Mouse (Mus musculus) forebrain, postnatal 0 days (tissue): ENCODE data around the gene Strc. TPM values are rescaled to one million over a fixed set of nuclear protein-coding genes. Genes with fewer than 3 reads are reported as not detected.
"Not testable (repeated sequence)": the region's sequence is repeated elsewhere in the genome, so short reads cannot be mapped to it uniquely, and the experiment has no call there.

ENCODE experiments used
- ATAC-seq: fragments of 200-750 bp; cut with Nextera tagmentation; 2 replicates; pipeline ENCODE4 v1.8.0; 2017; ENCODE audit warnings: mild to moderate bottlenecking, moderate library complexity
- DNase-seq: peaks from one replicate; pipeline ENCODE4 v3.0.0-alpha.2; 2015
- H3K27ac ChIP-seq: fragments of 300-500 bp; sonication (generic); 2 replicates; pipeline ENCODE4 v1.5.1; 2014; ENCODE audit warnings: low read depth, mild to moderate bottlenecking, antibody characterized with exemption, low read length, moderate library complexity, mixed read lengths
- H3K27me3 ChIP-seq: fragments of 300-500 bp; sonication (generic); 2 replicates; pipeline ENCODE4 v1.6.1; 2014; ENCODE audit warnings: mild to moderate bottlenecking, low read length, mixed read lengths; ENCODE audit not compliant: insufficient read depth
- H3K36me3 ChIP-seq: fragments of 300-500 bp; sonication (generic); 2 replicates; pipeline ENCODE4 v1.6.1; 2014; ENCODE audit warnings: mild to moderate bottlenecking, moderate library complexity; ENCODE audit not compliant: insufficient read depth
- H3K4me1 ChIP-seq: fragments of 300-500 bp; sonication (generic); 2 replicates; pipeline ENCODE4 v1.6.1; 2014; ENCODE audit warnings: antibody characterized with exemption; ENCODE audit not compliant: insufficient read depth
- H3K4me2 ChIP-seq: fragments of 300-500 bp; sonication (generic); 2 replicates; pipeline ENCODE4 v1.6.1; 2014; ENCODE audit warnings: low read depth, mild to moderate bottlenecking, moderate library complexity
- H3K4me3 ChIP-seq: fragments of 300-500 bp; sonication (generic); 2 replicates; pipeline ENCODE4 v1.5.1; 2014; ENCODE audit warnings: low read depth, low read length, mixed read lengths
- H3K9ac ChIP-seq: fragments of 300-500 bp; sonication (generic); 2 replicates; pipeline ENCODE4 v1.6.1; 2014; ENCODE audit warnings: mild to moderate bottlenecking
- H3K9me3 ChIP-seq: fragments of 300-500 bp; sonication (generic); 2 replicates; pipeline ENCODE4 v1.6.1; 2016; ENCODE audit warnings: low read length
- CTCF ChIP-seq: sonication (generic); IDR thresholded peaks from 2 replicates; pipeline ENCODE4 v1.5.1; 2016; ENCODE audit warnings: antibody characterized with exemption, control low read depth, low read depth
- WGBS: fragments of 180-500 bp; shearing (Covaris S2); extraction: QIAGEN DNeasy Blood & Tissue Kit; methylation state at CpG from one replicate; pipeline ENCODE4 v1.1.7; 2014; 5-methylcytosine and 5-hydroxymethylcytosine counted together
- polyA plus RNA-seq: library from polyadenylated mRNA; unstranded; fragments of >200 nt; fragmentation: Nextera tagmentation; extraction: Ambion mirVana; gene quantifications from 2 replicates; pipeline ENCODE4 v1.2.1, GENCODE M21; 2015
- total RNA-seq: library from RNA; depleted of rRNA; stranded (reverse); fragments of >200 nt; gene quantifications from 2 replicates; pipeline ENCODE4 v1.2.3, GENCODE M21; 2014; rRNA removed

Strc gene
- total RNA-seq: not detected in 2 replicates
- polyA plus RNA-seq: not detected in 2 replicates

DNA sequence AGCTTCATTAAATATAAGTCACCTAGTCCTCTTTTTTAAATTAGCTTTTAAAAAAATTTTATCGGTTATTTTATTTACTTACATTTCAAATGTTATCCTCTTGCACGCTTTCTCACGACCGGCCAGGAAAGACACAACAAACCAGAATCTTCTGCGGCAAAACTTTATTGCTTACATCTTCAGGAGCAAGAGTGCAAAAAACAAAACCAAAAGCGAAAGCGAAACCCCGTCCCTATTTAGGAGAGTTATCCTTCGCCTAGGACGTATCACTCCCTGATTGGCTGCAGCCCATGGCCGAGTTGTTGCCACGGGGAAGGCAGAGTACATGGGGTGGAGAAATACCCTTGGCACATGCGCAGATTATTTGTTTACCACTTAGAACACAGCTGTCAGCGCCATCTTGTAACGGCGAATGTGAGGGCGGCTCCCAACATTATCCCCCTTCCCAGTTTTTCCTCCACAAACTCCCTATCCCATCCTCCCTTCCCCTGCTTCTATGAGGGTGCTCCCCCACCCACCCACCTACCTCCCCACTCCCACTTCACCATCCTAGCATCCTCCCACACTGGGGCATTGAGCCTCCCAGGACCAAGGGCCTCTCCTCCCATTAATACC lies at the start of gene Strc:
Strc (minus strand) TSS at position 208 of the 615 bp plus-strand sequence.
- not testable (repeated sequence) for ATAC-seq, H3K9me3 ChIP-seq, H3K4me3 ChIP-seq, H3K4me1 ChIP-seq, H3K36me3 ChIP-seq, DNase-seq, H3K9ac ChIP-seq, H3K27me3 ChIP-seq, H3K27ac ChIP-seq, H3K4me2 ChIP-seq
- 94% methylated on average over 15 of the region's 17 CpGs for WGBS

DNA sequence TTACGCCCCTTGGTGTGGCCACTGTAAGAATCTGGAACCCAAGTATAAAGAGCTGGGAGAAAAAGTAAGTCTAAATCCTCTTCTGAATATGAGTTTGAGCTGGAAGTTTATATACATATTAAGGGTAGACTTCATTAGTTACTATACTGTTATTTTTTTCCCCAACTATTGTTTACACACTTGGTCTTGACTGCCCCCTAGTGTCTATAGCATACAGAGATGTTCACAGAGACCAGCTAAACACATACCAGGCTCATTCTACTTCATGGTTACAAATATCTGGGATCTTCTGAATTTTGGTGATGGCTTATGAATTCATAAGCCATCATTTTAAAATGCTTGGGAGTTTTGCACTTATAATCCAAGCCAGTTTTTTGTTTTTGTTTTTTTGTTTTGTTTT lies 47.9 kb upstream of the Strc start:
- H3K9me3 ChIP-seq: no peaks in the 10 kb centered on the region
- no peak overlapping the region for H3K27ac ChIP-seq
- DNase-seq (no peak), ATAC-seq (no peak)
- H3K27me3 ChIP-seq: no peaks in the 10 kb centered on the region
- TF ChIP-seq CTCF: peak; percentile 61
- WGBS: 98% methylated on average over 1 of the region's 1 CpGs
- H3K36me3 ChIP-seq: peaks cover 89% of the 10 kb centered on the region
- no peak overlapping the region for H3K9ac ChIP-seq
- no peak overlapping the region for H3K4me3 ChIP-seq
- no peaks in the 10 kb centered on the region for H3K4me1 ChIP-seq
- H3K4me2 ChIP-seq: no peak overlapping the region

DNA sequence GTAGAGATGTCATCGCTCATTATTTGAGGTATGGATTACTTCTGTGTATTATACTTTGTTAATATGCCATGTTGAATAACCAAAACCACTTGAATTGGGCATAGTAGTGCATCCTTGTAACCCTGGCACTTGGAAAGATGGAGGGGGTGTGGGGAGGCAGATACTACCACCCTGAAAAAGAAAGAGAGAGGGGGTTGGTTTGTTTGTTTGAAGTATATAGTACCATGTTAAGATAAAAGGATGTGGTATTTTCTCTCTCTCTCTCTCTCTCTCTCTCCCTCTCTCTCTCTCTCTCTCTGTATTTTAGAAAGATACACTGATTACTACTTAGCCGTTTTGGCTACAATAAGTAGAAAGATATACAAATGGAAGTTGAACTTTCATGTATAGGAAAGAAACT lies 38.9 kb upstream of the Strc start:
- no peak overlapping the region for H3K4me2 ChIP-seq
- no peak overlapping the region for H3K9ac ChIP-seq
- H3K4me1 ChIP-seq: no peaks in the 10 kb centered on the region
- ATAC-seq: no peak
- no peak for TF ChIP-seq CTCF
- no peak overlapping the region for H3K4me3 ChIP-seq
- no peaks in the 10 kb centered on the region for H3K27me3 ChIP-seq
- no peaks in the 10 kb centered on the region for H3K9me3 ChIP-seq
- H3K36me3 ChIP-seq: peaks cover 51% of the 10 kb centered on the region
- H3K27ac ChIP-seq: no peak overlapping the region
- DNase-seq: no peak
- WGBS: 95% methylated on average over 2 of the region's 2 CpGs

DNA sequence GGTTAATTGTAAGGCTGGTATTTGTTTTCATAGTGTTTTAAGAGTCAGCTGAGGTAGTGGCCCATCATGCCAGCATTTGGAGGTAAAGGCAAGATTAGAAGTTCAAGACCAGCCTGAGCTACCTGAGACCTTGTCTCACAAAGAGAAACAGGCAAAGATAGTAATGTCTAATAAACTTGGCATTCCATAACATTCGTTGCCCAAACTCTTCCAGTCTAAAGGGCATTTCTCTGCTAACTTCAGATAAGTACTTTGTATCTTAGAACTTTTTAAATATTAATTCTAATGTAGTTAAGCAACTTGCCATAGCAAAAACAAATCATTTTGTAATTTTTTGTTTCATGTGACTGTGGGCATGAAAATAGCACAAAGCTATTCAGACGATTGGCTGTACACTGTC lies 36.2 kb upstream of the Strc start:
- Histone ChIP-seq H3K27me3 (no peaks in the 10 kb centered on the region), H3K9ac (no peak overlapping the region), H3K36me3 (peaks cover 37% of the 10 kb centered on the region), H3K4me3 (no peak overlapping the region), H3K27ac (no peak overlapping the region), H3K4me1 (no peaks in the 10 kb centered on the region), H3K9me3 (no peaks in the 10 kb centered on the region), H3K4me2 (no peak overlapping the region)
- DNase-seq (no peak), ATAC-seq (no peak)
- whole genome bisulfite sequencing: 92% methylated on average over 2 of the region's 2 CpGs
- no peak for TF ChIP-seq CTCF

GRCm38 (mm10) chr2:121418476-121418875 lies 31.5 kb upstream of the Strc start:
- no peak for TF ChIP-seq CTCF
- whole genome bisulfite sequencing: 89% methylated on average over 3 of the region's 3 CpGs
- no peak for ATAC-seq
- Histone ChIP-seq H3K9ac (no peak overlapping the region), H3K4me2 (no peak overlapping the region), H3K4me3 (no peak overlapping the region), H3K27ac (no peak overlapping the region), H3K9me3 (no peaks in the 10 kb centered on the region), H3K36me3 (peaks cover 16% of the 10 kb centered on the region), H3K4me1 (peaks cover 16% of the 10 kb centered on the region), H3K27me3 (no peaks in the 10 kb centered on the region)
- no peak for DNase-seq

DNA sequence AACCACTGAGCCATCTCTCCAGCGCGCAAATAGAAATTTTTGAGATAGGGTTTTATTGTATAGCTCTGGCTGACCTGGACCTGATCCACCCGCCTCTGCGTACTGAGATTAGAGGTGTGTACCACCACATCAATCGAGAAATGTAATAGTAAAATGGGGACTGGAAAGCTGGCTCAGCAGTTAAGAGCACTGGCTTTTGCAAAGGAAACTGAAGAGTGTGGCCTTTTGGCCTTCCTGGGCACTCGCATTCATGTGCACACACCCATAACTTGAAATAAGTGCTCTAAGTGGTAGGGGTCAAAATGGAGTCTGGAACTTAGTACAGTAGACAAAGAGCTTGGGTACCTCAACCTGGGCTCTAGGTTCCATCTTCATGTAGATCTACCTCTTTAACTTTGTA lies 29.4 kb upstream of the Strc start:
- Histone ChIP-seq H3K27ac (no peak overlapping the region), H3K4me1 (peaks cover 16% of the 10 kb centered on the region), H3K4me3 (no peak overlapping the region), H3K9me3 (no peaks in the 10 kb centered on the region), H3K4me2 (no peak overlapping the region), H3K9ac (no peak overlapping the region), H3K36me3 (peaks cover 6% of the 10 kb centered on the region; the same call in 1 of the 2 replicates), H3K27me3 (no peaks in the 10 kb centered on the region)
- no peak for TF ChIP-seq CTCF
- 94% methylated on average over 6 of the region's 6 CpGs for WGBS
- no peak for ATAC-seq
- no peak for DNase-seq

DNA sequence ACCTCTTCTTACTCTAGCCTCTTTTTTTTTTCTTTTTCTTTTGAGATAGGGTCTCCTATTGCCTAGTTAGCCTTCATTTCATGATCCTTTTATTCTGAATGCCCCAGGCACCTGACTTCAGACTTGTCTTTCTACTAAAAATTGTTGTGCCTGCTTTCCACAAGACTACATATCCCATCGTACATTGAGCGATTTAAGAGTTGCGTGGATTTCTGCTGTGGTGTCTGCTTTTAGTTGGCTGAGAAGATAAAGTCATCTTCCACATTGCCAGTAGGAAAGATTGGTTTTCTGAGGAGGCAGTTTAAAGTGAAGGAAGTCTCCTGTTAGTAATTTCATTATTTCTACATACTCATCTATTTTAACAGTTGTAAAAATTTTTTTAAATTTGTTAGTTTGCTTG lies 28.6 kb upstream of the Strc start:
- WGBS: 80% methylated on average over 3 of the region's 3 CpGs
- no peak for DNase-seq
- H3K9me3 ChIP-seq: no peaks in the 10 kb centered on the region
- TF ChIP-seq CTCF: no peak
- no peak for ATAC-seq
- H3K27me3 ChIP-seq: no peaks in the 10 kb centered on the region
- H3K4me1 ChIP-seq: peaks cover 16% of the 10 kb centered on the region
- no peak overlapping the region for H3K4me3 ChIP-seq
- no peak overlapping the region for H3K27ac ChIP-seq
- 0 out of 2 replicates have a peak overlapping the region, but pooled peaks have one; percentile 97 for H3K9ac ChIP-seq
- peaks cover 6% of the 10 kb centered on the region; the same call in 1 of the 2 replicates for H3K36me3 ChIP-seq
- H3K4me2 ChIP-seq: peak overlapping the region; percentile 69
